Mouse (Mus musculus): ENCODE results near the gene Mrm3.

The Mrm3 gene

DNA sequence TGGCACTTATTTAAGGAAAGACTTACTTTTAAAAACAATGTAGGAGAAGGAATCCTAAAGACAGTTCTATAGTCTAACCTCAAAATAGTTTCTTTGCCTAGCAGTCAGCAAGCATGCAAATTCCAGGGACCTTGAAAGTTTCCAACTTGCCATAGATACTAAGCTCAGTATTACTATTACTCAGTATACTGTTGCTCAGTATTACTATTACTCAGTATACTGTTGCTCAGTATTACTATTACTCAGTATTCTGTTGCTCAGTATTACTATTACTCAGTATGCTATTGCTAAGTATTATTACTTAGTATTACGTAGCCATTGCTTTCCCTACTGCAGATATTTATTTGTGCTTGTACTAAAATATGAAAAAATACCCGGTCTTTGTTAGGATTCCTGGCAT, 3.8 kb upstream of the Mrm3 start:
- no peak overlapping the region for H3K4me3 ChIP-seq (replicated peaks; ENCODE audit: low read length)
- H3K4me1 ChIP-seq (replicated peaks; ENCODE audit: low read depth, low read length) = peaks cover 15% of the 10 kb centered on the region
- TF ChIP-seq POU5F1 (IDR thresholded peaks at IDR 0.05; ENCODE audit: borderline replicate concordance, low read length) = no peak
- no peak for TF ChIP-seq NANOG (IDR thresholded peaks at IDR 0.05; ENCODE audit: borderline replicate concordance, low read length)
- no peak for TF ChIP-seq CTCF (conservative IDR thresholded peaks at IDR 0.05; ENCODE audit: low read length)
- no peaks in the 10 kb centered on the region for H3K27me3 ChIP-seq (ENCODE audit: insufficient read depth, low read length)
- H3K36me3 ChIP-seq (ENCODE audit: insufficient read depth, low read length) = peaks cover 47% of the 10 kb centered on the region
- no peaks in the 10 kb centered on the region for H3K9me3 ChIP-seq (ENCODE audit: low read length)

DNA sequence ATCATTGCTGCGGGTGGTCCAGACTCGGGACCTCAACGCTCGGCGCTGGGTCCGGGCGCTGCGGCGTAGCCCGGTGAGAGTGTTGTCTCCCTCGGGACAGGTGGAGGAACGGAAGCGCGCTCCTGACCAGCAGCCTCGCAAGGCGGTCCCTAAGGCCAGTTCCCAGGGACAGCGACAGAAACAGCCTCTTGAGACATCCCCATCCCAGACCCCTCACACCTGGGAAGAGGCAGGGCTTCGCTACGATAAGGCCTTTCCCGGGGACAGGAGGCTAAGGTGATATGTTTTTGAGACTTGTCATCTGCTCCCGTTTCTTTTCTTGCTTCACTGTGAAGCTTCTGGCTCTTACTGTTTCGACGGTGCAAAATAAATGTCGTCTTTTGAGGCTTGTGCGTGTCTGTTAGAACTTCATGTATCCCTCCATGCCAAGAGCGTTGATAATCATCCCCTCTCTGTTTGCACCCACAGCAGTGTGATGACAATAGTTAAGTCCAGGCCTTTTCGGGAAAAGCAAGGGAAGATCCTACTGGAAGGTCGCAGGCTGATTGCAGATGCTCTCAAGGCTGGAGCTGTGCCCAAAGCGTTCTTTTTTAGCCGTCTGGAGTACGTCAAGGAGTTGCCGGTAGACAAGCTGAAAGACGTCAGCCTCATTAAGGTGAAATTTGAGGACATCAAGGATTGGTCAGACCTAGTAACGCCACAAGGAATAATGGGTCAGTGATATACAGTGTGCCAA, 464 bp downstream of the Mrm3 start:
- H3K9me3 ChIP-seq (ENCODE audit: low read length) = no peaks in the 10 kb centered on the region
- no peaks in the 10 kb centered on the region for H3K27me3 ChIP-seq (ENCODE audit: insufficient read depth, low read length)
- H3K4me1 ChIP-seq (replicated peaks; ENCODE audit: low read depth, low read length) = peaks cover 22% of the 10 kb centered on the region
- no peak for TF ChIP-seq NANOG (IDR thresholded peaks at IDR 0.05; ENCODE audit: borderline replicate concordance, low read length)
- no peak for TF ChIP-seq POU5F1 (IDR thresholded peaks at IDR 0.05; ENCODE audit: borderline replicate concordance, low read length)
- TF ChIP-seq CTCF (conservative IDR thresholded peaks at IDR 0.05; ENCODE audit: low read length) = no peak
- H3K4me3 ChIP-seq (replicated peaks; ENCODE audit: low read length) = peak overlapping the region; percentile 94
- peaks cover 39% of the 10 kb centered on the region for H3K36me3 ChIP-seq (ENCODE audit: insufficient read depth, low read length)

- Histone ChIP-seq H3K36me3 (ENCODE audit: insufficient read depth, low read length) (peaks cover 46% of the 10 kb centered on the region), H3K4me3 (replicated peaks; ENCODE audit: low read length) (no peak overlapping the region), H3K4me1 (replicated peaks; ENCODE audit: low read depth, low read length) (peaks cover 22% of the 10 kb centered on the region), H3K9me3 (ENCODE audit: low read length) (no peaks in the 10 kb centered on the region), H3K27me3 (ENCODE audit: insufficient read depth, low read length) (no peaks in the 10 kb centered on the region)
- no peak for TF ChIP-seq NANOG (IDR thresholded peaks at IDR 0.05; ENCODE audit: borderline replicate concordance, low read length)
- TF ChIP-seq CTCF (conservative IDR thresholded peaks at IDR 0.05; ENCODE audit: low read length) = no peak
- no peak for TF ChIP-seq POU5F1 (IDR thresholded peaks at IDR 0.05; ENCODE audit: borderline replicate concordance, low read length)
Measured at GRCm38 (mm10) chr11:76246439-76246838, 2.9 kb downstream of the Mrm3 start.

- H3K4me3 ChIP-seq (replicated peaks; ENCODE audit: low read length) = no peak overlapping the region
- TF ChIP-seq POU5F1 (IDR thresholded peaks at IDR 0.05; ENCODE audit: borderline replicate concordance, low read length) (no peak), CTCF (conservative IDR thresholded peaks at IDR 0.05; ENCODE audit: low read length) (no peak), NANOG (IDR thresholded peaks at IDR 0.05; ENCODE audit: borderline replicate concordance, low read length) (no peak)
- no peaks in the 10 kb centered on the region for H3K27me3 ChIP-seq (ENCODE audit: insufficient read depth, low read length)
- no peaks in the 10 kb centered on the region for H3K9me3 ChIP-seq (ENCODE audit: low read length)
- H3K36me3 ChIP-seq (ENCODE audit: insufficient read depth, low read length) = peaks cover 46% of the 10 kb centered on the region
- peaks cover 22% of the 10 kb centered on the region for H3K4me1 ChIP-seq (replicated peaks; ENCODE audit: low read depth, low read length)
Measured at GRCm38 (mm10) chr11:76247239-76247638, 3.7 kb downstream of the Mrm3 start.

- Histone ChIP-seq H3K27me3 (ENCODE audit: insufficient read depth, low read length) (no peaks in the 10 kb centered on the region), H3K4me3 (replicated peaks; ENCODE audit: low read length) (no peak overlapping the region), H3K36me3 (ENCODE audit: insufficient read depth, low read length) (peaks cover 54% of the 10 kb centered on the region), H3K9me3 (ENCODE audit: low read length) (no peaks in the 10 kb centered on the region), H3K4me1 (replicated peaks; ENCODE audit: low read depth, low read length) (peaks cover 21% of the 10 kb centered on the region)
- TF ChIP-seq CTCF (conservative IDR thresholded peaks at IDR 0.05; ENCODE audit: low read length) = no peak
- TF ChIP-seq NANOG (IDR thresholded peaks at IDR 0.05; ENCODE audit: borderline replicate concordance, low read length) = no peak
- TF ChIP-seq POU5F1 (IDR thresholded peaks at IDR 0.05; ENCODE audit: borderline replicate concordance, low read length) = no peak
Measured at GRCm38 (mm10) chr11:76252036-76252435, 8.5 kb downstream of the Mrm3 start.

DNA sequence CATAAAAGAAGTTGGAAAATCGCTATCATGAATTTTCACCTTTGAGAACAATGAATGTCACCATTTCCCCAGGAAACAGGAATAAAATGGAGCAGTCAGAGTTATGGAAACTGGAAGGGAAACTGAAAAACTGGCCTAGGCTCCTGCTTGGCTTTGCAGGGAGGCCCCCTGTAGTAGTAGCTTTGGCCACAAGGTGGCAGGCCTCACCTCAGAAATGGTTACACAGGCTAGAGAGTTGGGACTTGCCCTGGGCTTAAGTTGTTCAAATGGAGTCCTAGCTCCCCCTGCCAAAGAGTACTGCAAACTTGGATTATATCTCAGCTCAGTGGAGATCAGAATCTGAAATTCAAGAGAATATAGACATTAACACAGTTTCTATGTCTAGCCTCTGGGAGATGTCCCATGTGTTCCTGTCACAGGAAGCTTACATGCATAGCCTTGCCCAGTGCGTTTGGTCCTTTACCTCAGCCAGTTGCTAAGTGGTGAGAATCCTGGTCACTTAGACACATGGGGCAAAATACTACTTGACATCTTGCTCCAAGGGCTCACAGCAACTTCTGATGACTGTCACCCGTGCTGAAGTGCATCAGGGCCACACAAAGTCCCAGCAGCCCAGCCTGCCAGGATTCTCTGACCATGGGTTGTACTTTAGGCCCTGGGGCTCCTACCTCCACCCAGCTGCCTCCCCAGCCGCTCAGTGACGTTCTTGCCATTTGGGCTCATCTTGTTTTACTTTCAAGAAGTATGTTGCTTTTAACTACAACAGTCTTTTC, 9.8 kb downstream of the Mrm3 start:
- Histone ChIP-seq H3K36me3 (ENCODE audit: insufficient read depth, low read length) (peaks cover 61% of the 10 kb centered on the region), H3K9me3 (ENCODE audit: low read length) (no peaks in the 10 kb centered on the region), H3K27me3 (ENCODE audit: insufficient read depth, low read length) (0 out of 2 replicates have a peak, but pooled peaks cover 5% of the 10 kb centered on the region), H3K4me1 (replicated peaks; ENCODE audit: low read depth, low read length) (peaks cover 21% of the 10 kb centered on the region), H3K4me3 (replicated peaks; ENCODE audit: low read length) (no peak overlapping the region)
- no peak for TF ChIP-seq POU5F1 (IDR thresholded peaks at IDR 0.05; ENCODE audit: borderline replicate concordance, low read length)
- TF ChIP-seq CTCF (conservative IDR thresholded peaks at IDR 0.05; ENCODE audit: low read length) = peak; percentile 84
- TF ChIP-seq NANOG (IDR thresholded peaks at IDR 0.05; ENCODE audit: borderline replicate concordance, low read length) = no peak

- H3K4me1 ChIP-seq (replicated peaks; ENCODE audit: low read depth, low read length) = peaks cover 18% of the 10 kb centered on the region
- no peaks in the 10 kb centered on the region for H3K9me3 ChIP-seq (ENCODE audit: low read length)
- no peak overlapping the region for H3K4me3 ChIP-seq (replicated peaks; ENCODE audit: low read length)
- no peak for TF ChIP-seq NANOG (IDR thresholded peaks at IDR 0.05; ENCODE audit: borderline replicate concordance, low read length)
- TF ChIP-seq CTCF (conservative IDR thresholded peaks at IDR 0.05; ENCODE audit: low read length) = no peak
- TF ChIP-seq POU5F1 (IDR thresholded peaks at IDR 0.05; ENCODE audit: borderline replicate concordance, low read length) = no peak
- H3K36me3 ChIP-seq (ENCODE audit: insufficient read depth, low read length) = peaks cover 59% of the 10 kb centered on the region
- H3K27me3 ChIP-seq (ENCODE audit: insufficient read depth, low read length) = 0 out of 2 replicates have a peak, but pooled peaks cover 6% of the 10 kb centered on the region
Measured at GRCm38 (mm10) chr11:76253918-76254264, 10.4 kb downstream of the Mrm3 start.

GRCm38 (mm10) chr11:76255431-76256001, 12.0 kb downstream of the Mrm3 start:
- TF ChIP-seq POU5F1 (IDR thresholded peaks at IDR 0.05; ENCODE audit: borderline replicate concordance, low read length) = no peak
- no peak for TF ChIP-seq CTCF (conservative IDR thresholded peaks at IDR 0.05; ENCODE audit: low read length)
- TF ChIP-seq NANOG (IDR thresholded peaks at IDR 0.05; ENCODE audit: borderline replicate concordance, low read length) = no peak
- no peak overlapping the region for H3K4me3 ChIP-seq (replicated peaks; ENCODE audit: low read length)
- H3K36me3 ChIP-seq (ENCODE audit: insufficient read depth, low read length) = peaks cover 53% of the 10 kb centered on the region
- H3K4me1 ChIP-seq (replicated peaks; ENCODE audit: low read depth, low read length) = peaks cover 30% of the 10 kb centered on the region
- H3K9me3 ChIP-seq (ENCODE audit: low read length) = no peaks in the 10 kb centered on the region
- peaks cover 10% of the 10 kb centered on the region; the same call in 1 of the 2 replicates for H3K27me3 ChIP-seq (ENCODE audit: insufficient read depth, low read length)
